Mouse (Mus musculus) heart, embryonic 11.5 days (tissue): ENCODE data around the gene Mrpl37. TPM values are rescaled to one million over a fixed set of nuclear protein-coding genes. Genes with fewer than 3 reads are reported as not detected.

Experiments
- ATAC-seq: fragments of 200-750 bp; cut with Nextera tagmentation; replicated peaks from 2 replicates; pipeline ENCODE4 v1.8.0; 2017; ENCODE audit warnings: moderate library complexity; ENCODE audit not compliant: insufficient number of reproducible peaks, low FRiP score, low TSS enrichment
- H3K27ac ChIP-seq: fragments of 300-500 bp; sonication (generic); 2 replicates; pipeline ENCODE4 v1.5.1; 2014; ENCODE audit warnings: mild to moderate bottlenecking, low read depth, low read length
- H3K27me3 ChIP-seq: fragments of 300-500 bp; sonication (generic); 2 replicates; pipeline ENCODE4 v1.6.1; 2014; ENCODE audit warnings: mild to moderate bottlenecking, low read length, mixed read lengths; ENCODE audit not compliant: control insufficient read depth, insufficient read depth
- H3K36me3 ChIP-seq: fragments of 300-500 bp; sonication (generic); 2 replicates; pipeline ENCODE4 v1.6.1; 2014; ENCODE audit warnings: mild to moderate bottlenecking, low read length, moderate library complexity, mixed read lengths; ENCODE audit not compliant: control insufficient read depth, insufficient read depth
- H3K4me1 ChIP-seq: fragments of 300-500 bp; sonication (generic); 2 replicates; pipeline ENCODE4 v1.6.1; 2014; ENCODE audit warnings: low read length; ENCODE audit not compliant: control insufficient read depth, insufficient read depth
- H3K4me2 ChIP-seq: fragments of 300-500 bp; sonication (generic); 2 replicates; pipeline ENCODE4 v1.6.1; 2014; ENCODE audit warnings: mild to moderate bottlenecking, moderate library complexity
- H3K4me3 ChIP-seq: fragments of 300-500 bp; sonication (generic); 2 replicates; pipeline ENCODE4 v1.5.1; 2014; ENCODE audit warnings: low read depth, low read length
- H3K9ac ChIP-seq: fragments of 300-500 bp; sonication (generic); 2 replicates; pipeline ENCODE4 v1.6.1; 2014; ENCODE audit warnings: mild to moderate bottlenecking, low read depth, low read length, moderate library complexity
- H3K9me3 ChIP-seq: fragments of 300-500 bp; sonication (generic); replicated peaks from 2 replicates; pipeline ENCODE4 v1.6.1; 2016; ENCODE audit warnings: low read length; ENCODE audit not compliant: control insufficient read depth
- WGBS: fragments of 180-500 bp; shearing (Covaris S2); extraction: QIAGEN DNeasy Blood & Tissue Kit; methylation state at CpG from one replicate; pipeline ENCODE4 v1.1.7; 2014; ENCODE audit not compliant: insufficient replicate concordance; 5-methylcytosine and 5-hydroxymethylcytosine counted together
- polyA plus RNA-seq: library from polyadenylated mRNA; unstranded; fragments of >200 nt; fragmentation: Nextera tagmentation; extraction: Ambion mirVana; gene quantifications from 2 replicates; pipeline ENCODE4 v1.2.1, GENCODE M21; 2014

The Mrpl37 gene
- polyA plus RNA-seq, 1 experiment from 2014 or later = 113 TPM

DNA sequence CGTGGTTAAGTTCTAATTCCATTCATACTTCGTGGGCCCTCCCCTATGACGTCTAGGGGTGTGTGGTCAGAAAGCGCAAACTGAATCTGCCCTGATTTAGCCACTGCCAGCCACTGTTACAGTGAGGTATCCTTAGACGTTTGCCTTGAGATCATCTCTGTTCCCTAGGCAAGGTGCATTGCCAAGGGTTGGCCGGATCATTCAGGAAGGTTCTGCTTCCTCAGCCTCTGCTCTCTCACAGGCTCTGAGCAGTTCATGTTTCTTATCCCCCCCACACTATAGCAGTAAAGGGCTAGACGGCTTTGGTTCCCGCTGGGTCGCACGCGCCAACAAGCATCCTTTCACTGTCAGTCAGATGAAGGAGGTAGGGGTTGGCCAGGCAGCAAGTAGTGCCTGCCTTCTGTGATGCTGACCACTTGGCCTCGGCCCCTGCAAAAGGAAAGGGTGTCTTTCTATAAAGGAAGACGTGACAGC lies 54.6 kb downstream of the Mrpl37 start:
- peaks cover 40% of the 10 kb centered on the region for H3K4me1 ChIP-seq
- no peak overlapping the region for H3K4me2 ChIP-seq
- no peak for ATAC-seq
- WGBS = 73% methylated on average over 13 of the region's 13 CpGs
- H3K27ac ChIP-seq = no peak overlapping the region
- H3K36me3 ChIP-seq = peaks cover 5% of the 10 kb centered on the region; the same call in 1 of the 2 replicates
- no peak overlapping the region; the same call in 1 of the 2 replicates for H3K9ac ChIP-seq
- H3K27me3 ChIP-seq = no peaks in the 10 kb centered on the region
- no peaks in the 10 kb centered on the region for H3K9me3 ChIP-seq
- H3K4me3 ChIP-seq = no peak overlapping the region

DNA sequence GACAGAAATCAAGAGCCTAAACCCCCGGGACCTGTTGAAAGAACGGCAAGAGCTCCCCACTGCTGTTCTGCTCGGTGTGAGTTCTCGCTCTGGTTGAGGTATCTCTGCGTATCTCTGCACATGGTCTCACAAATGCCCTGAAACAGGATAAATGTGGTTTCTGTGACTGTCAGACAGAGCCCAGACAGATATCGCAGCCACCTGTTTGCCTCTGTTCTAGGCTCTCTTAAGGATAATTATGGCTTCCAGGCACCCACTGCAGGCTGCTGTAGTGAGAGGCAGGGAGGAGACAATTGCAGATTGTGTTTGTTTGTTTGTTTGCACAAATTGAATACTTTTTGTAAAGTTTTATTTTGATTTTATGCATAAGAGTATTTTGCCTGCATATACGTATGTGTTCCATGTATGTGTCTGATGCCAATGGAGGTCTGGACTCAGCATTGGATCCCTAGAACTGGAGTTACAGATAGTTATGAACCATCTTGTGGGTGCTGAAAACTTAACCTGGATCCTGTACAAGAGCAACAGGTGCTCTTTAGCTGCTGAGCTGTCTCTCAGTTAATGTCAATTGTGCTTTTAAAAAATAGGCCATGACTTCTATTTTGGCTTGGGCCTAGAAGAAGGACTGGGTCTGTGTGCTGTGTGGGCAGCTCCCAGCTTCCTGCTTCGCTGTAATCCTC lies 55.2 kb downstream of the Mrpl37 start:
- no peak overlapping the region for H3K4me3 ChIP-seq
- no peak for ATAC-seq
- H3K27ac ChIP-seq = no peak overlapping the region
- no peaks in the 10 kb centered on the region for H3K27me3 ChIP-seq
- H3K4me2 ChIP-seq = no peak overlapping the region
- peaks cover 5% of the 10 kb centered on the region; the same call in 1 of the 2 replicates for H3K36me3 ChIP-seq
- no peaks in the 10 kb centered on the region for H3K9me3 ChIP-seq
- no peak overlapping the region for H3K9ac ChIP-seq
- H3K4me1 ChIP-seq = peaks cover 37% of the 10 kb centered on the region
- 86% methylated on average over 8 of the region's 8 CpGs for WGBS

DNA sequence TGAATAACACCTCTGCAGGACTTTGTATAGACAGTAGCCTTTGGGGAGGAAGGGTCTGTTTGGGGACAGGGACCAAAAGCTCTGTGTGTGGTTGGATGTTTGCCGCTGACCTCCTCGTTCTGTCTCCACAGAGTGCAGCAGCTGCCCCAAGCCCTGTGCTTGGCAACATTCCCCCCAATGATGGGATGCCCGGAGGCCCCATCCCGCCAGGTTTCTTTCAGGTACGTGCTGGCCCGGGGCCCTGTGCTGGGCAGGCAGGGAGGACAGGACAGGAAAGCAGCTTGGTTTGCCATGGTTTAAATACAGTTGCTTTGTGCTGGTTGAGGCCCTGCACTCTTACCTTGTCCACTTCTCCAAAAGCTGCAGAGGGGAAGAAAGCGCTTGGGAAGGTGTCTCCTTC lies 57.1 kb downstream of the Mrpl37 start:
- H3K4me3 ChIP-seq = no peak overlapping the region
- 92% methylated on average over 7 of the region's 7 CpGs for WGBS
- H3K27me3 ChIP-seq = no peaks in the 10 kb centered on the region
- ATAC-seq = no peak
- no peak overlapping the region for H3K27ac ChIP-seq
- no peak overlapping the region for H3K9ac ChIP-seq
- no peaks in the 10 kb centered on the region for H3K9me3 ChIP-seq
- peaks cover 5% of the 10 kb centered on the region; the same call in 1 of the 2 replicates for H3K36me3 ChIP-seq
- H3K4me2 ChIP-seq = no peak overlapping the region
- H3K4me1 ChIP-seq = peaks cover 29% of the 10 kb centered on the region

DNA sequence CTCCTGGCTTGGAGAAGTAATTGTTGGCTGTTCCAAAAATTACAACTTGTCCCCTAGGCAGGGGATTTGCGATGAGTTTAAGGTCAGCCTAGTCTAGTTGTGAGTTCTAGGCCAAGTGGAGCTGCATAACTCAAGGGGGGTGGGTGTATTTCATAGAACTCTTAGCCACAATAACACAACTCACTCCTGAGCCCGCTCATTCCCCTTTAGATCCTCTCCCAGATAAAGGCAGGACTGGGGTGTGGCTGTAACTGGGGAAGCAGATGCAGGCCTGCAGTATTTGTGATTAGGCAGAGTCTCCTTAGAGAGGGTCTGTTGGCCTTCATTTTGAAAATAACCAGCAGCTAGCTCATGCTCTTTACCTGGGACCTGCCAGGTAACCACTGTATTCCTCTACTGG lies 58.5 kb downstream of the Mrpl37 start:
- 80% methylated on average over 2 of the region's 2 CpGs for WGBS
- ATAC-seq = no peak

DNA sequence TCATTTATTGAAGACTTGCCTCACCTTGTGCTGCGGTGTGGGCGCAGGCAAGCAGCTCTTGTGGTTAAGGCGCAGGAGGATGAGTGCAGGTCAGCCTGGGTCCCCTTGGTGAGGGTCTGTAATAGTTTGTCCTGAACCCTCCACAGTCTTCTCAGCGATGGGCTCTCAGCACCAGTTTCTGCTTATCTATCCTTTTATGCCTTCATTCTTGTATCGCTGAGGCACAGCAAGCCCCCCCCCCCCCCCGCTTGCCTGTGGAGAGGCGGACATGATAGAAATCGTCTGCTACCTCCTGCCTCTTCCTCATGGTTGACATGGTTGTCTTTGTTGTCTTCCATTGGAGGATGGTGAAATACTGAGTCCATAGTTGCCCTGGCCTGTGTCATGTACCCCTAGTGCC lies 59.3 kb downstream of the Mrpl37 start:
- Histone ChIP-seq H3K4me3 (no peak overlapping the region), H3K27me3 (no peaks in the 10 kb centered on the region), H3K4me1 (peaks cover 25% of the 10 kb centered on the region), H3K9me3 (no peaks in the 10 kb centered on the region), H3K36me3 (peaks cover 2% of the 10 kb centered on the region; the same call in 1 of the 2 replicates), H3K27ac (no peak overlapping the region), H3K9ac (no peak overlapping the region), H3K4me2 (no peak overlapping the region)
- WGBS = 78% methylated on average over 8 of the region's 8 CpGs
- no peak for ATAC-seq

More for the DNA sequence above, 58.5 kb downstream of the Mrpl37 start:
- no peaks in the 10 kb centered on the region for H3K9me3 ChIP-seq
- H3K9ac ChIP-seq = no peak overlapping the region
- no peak overlapping the region for H3K4me2 ChIP-seq
- no peak overlapping the region for H3K27ac ChIP-seq
- H3K4me1 ChIP-seq = peaks cover 25% of the 10 kb centered on the region
- H3K4me3 ChIP-seq = no peak overlapping the region
- no peaks in the 10 kb centered on the region for H3K27me3 ChIP-seq
- H3K36me3 ChIP-seq = peaks cover 2% of the 10 kb centered on the region; the same call in 1 of the 2 replicates

DNA sequence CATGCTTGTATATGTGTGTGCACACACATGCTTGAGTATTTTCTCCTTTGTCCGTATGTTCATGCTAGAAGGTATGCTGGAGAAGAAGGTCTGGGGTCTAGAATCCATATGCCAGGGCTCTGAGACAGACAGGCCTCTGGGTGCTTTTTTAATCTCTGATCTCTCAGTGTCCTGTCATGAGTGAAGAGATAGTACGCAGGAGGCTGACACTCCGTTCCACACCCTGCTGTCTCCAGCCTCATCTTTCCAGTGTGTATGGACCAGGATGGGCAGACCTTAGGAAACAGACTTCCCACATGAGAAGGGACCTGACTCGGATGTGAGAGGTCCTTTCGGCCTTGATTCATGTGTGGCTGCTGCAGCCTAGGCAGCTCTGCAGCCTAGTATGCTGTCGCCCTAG lies 59.9 kb downstream of the Mrpl37 start:
- WGBS = 76% methylated on average over 6 of the region's 6 CpGs
- Histone ChIP-seq H3K36me3 (peaks cover 2% of the 10 kb centered on the region; the same call in 1 of the 2 replicates), H3K9me3 (no peaks in the 10 kb centered on the region), H3K4me1 (peaks cover 26% of the 10 kb centered on the region), H3K4me2 (no peak overlapping the region), H3K27ac (no peak overlapping the region), H3K4me3 (no peak overlapping the region), H3K9ac (no peak overlapping the region), H3K27me3 (no peaks in the 10 kb centered on the region)
- no peak for ATAC-seq

DNA sequence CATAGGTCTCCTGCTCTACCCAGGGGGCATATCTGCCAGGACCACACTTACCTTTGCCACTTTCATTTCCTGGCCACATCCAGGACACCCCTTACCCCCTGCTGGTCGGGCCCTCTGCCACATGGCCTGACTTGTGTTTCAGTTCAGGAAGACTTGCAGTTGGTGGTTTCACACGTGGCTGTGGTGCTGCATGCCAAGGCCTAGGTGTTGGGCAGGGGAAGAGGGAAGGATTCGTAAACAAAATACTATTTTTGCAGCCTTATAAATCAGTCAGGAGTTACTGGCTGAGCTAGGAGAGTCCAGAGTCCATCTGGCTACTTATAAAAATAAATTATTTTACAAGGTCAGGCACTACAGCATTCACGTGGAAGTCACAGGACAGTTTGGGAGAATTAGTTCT lies 60.4 kb downstream of the Mrpl37 start:
- no peak overlapping the region for H3K4me2 ChIP-seq
- no peak overlapping the region for H3K4me3 ChIP-seq
- WGBS = 67% methylated on average over 4 of the region's 4 CpGs
- H3K36me3 ChIP-seq = peaks cover 2% of the 10 kb centered on the region; the same call in 1 of the 2 replicates
- ATAC-seq = no peak
- no peak overlapping the region for H3K9ac ChIP-seq
- peaks cover 29% of the 10 kb centered on the region for H3K4me1 ChIP-seq
- no peaks in the 10 kb centered on the region for H3K27me3 ChIP-seq
- no peak overlapping the region for H3K27ac ChIP-seq
- H3K9me3 ChIP-seq = no peaks in the 10 kb centered on the region
